Mouse (Mus musculus) midbrain, postnatal 0 days (tissue): ENCODE results near the gene Coasy. TPM values are rescaled to one million over a fixed set of nuclear protein-coding genes. Genes with fewer than 3 reads are reported as not detected.

Experiments
- ATAC-seq: fragments of 200-750 bp; cut with Nextera tagmentation; 2 replicates; pipeline ENCODE4 v1.8.0; 2017; ENCODE audit warnings: moderate number of reproducible peaks, mild to moderate bottlenecking, moderate TSS enrichment, moderate library complexity; ENCODE audit not compliant: low FRiP score
- DNase-seq: peaks from one replicate; pipeline ENCODE4 v3.0.0-alpha.2; 2015; ENCODE audit warnings: low spot score
- H3K27ac ChIP-seq: fragments of 300-500 bp; sonication (generic); 2 replicates; pipeline ENCODE4 v1.5.1; 2014; ENCODE audit warnings: low read depth, mild to moderate bottlenecking, low read length, mixed read lengths
- H3K27me3 ChIP-seq: fragments of 300-500 bp; sonication (generic); 2 replicates; pipeline ENCODE4 v1.6.1; 2014; ENCODE audit warnings: low read length, control low read depth, mixed read lengths; ENCODE audit not compliant: insufficient read depth
- H3K36me3 ChIP-seq: fragments of 300-500 bp; sonication (generic); 2 replicates; pipeline ENCODE4 v1.6.1; 2014; ENCODE audit warnings: low read length, control low read depth, mixed read lengths; ENCODE audit not compliant: insufficient read depth
- H3K4me1 ChIP-seq: fragments of 300-500 bp; sonication (generic); 2 replicates; pipeline ENCODE4 v1.6.1; 2014; ENCODE audit warnings: mild to moderate bottlenecking, control low read depth, antibody characterized with exemption, low read length, mixed read lengths; ENCODE audit not compliant: insufficient read depth
- H3K4me2 ChIP-seq: fragments of 300-500 bp; sonication (generic); 2 replicates; pipeline ENCODE4 v1.6.1; 2014; ENCODE audit warnings: low read depth, mild to moderate bottlenecking, low read length, mixed read lengths; ENCODE audit not compliant: poor library complexity, severe bottlenecking
- H3K4me3 ChIP-seq: fragments of 300-500 bp; sonication (generic); 2 replicates; pipeline ENCODE4 v1.5.1; 2014; ENCODE audit warnings: low read depth, mild to moderate bottlenecking, low read length, moderate library complexity
- H3K9ac ChIP-seq: fragments of 300-500 bp; sonication (generic); replicated peaks from 2 replicates; pipeline ENCODE4 v1.6.1; 2014; ENCODE audit warnings: mild to moderate bottlenecking, low read length, moderate library complexity, mixed read lengths; ENCODE audit not compliant: poor library complexity, severe bottlenecking
- H3K9me3 ChIP-seq: fragments of 300-500 bp; sonication (generic); 2 replicates; pipeline ENCODE4 v1.6.1; 2016; ENCODE audit warnings: low read length, control low read depth
- CTCF ChIP-seq: IDR thresholded peaks from 2 replicates; pipeline ENCODE4 v1.5.1; 2016; ENCODE audit warnings: antibody characterized with exemption, mild to moderate bottlenecking
- WGBS: fragments of 180-500 bp; shearing (Covaris S2); extraction: QIAGEN DNeasy Blood & Tissue Kit; methylation state at CpG from one replicate; pipeline ENCODE4 v1.1.7; 2014; 5-methylcytosine and 5-hydroxymethylcytosine counted together
- polyA plus RNA-seq: library from polyadenylated mRNA; unstranded; fragments of >200 nt; fragmentation: Nextera tagmentation; extraction: Ambion mirVana; gene quantifications from 2 replicates; pipeline ENCODE4 v1.2.1, GENCODE M21; 2015
- total RNA-seq: library from RNA; depleted of rRNA; stranded (reverse); fragments of >200 nt; gene quantifications from 2 replicates; pipeline ENCODE4 v1.2.3, GENCODE M21; 2014

Gene Coasy
- total and polyA plus RNA-seq, 2 experiments from 2014 or later = 31.5 to 48.7 TPM

GRCm38 (mm10) chr11:101098231-101098630 is 15.9 kb downstream of the Coasy start:
- no peak for TF ChIP-seq CTCF
- ATAC-seq = no peak

GRCm38 (mm10) chr11:101103011-101103410 is 20.6 kb downstream of the Coasy start:
- no peak overlapping the region for H3K4me3 ChIP-seq
- H3K9me3 ChIP-seq = no peaks in the 10 kb centered on the region
- WGBS = 93% methylated on average over 5 of the region's 5 CpGs
- no peak for DNase-seq
- H3K27me3 ChIP-seq = no peaks in the 10 kb centered on the region
- H3K27ac ChIP-seq = no peak overlapping the region
- H3K9ac ChIP-seq = no peak overlapping the region
- no peaks in the 10 kb centered on the region for H3K4me1 ChIP-seq
- no peak overlapping the region for H3K4me2 ChIP-seq
- no peak for TF ChIP-seq CTCF
- H3K36me3 ChIP-seq = peaks cover 35% of the 10 kb centered on the region
- no peak for ATAC-seq

More at GRCm38 (mm10) chr11:101098231-101098630, 15.9 kb downstream of the Coasy start:
- Histone ChIP-seq H3K27ac (no peak overlapping the region), H3K9me3 (no peaks in the 10 kb centered on the region), H3K4me1 (no peaks in the 10 kb centered on the region), H3K9ac (no peak overlapping the region), H3K4me2 (no peak overlapping the region), H3K27me3 (no peaks in the 10 kb centered on the region), H3K36me3 (peaks cover 53% of the 10 kb centered on the region), H3K4me3 (no peak overlapping the region)
- 89% methylated on average over 8 of the region's 8 CpGs for WGBS
- DNase-seq = no peak

GRCm38 (mm10) chr11:101109351-101109750 is 27.0 kb downstream of the Coasy start:
- DNase-seq (no peak), ATAC-seq (no peak)
- Histone ChIP-seq H3K4me1 (no peaks in the 10 kb centered on the region), H3K27me3 (no peaks in the 10 kb centered on the region), H3K9ac (no peak overlapping the region), H3K4me2 (no peak overlapping the region), H3K4me3 (no peak overlapping the region), H3K36me3 (no peaks in the 10 kb centered on the region; the same call in 1 of the 2 replicates), H3K9me3 (no peaks in the 10 kb centered on the region), H3K27ac (no peak overlapping the region)
- 46% methylated on average over 4 of the region's 4 CpGs for WGBS
- no peak for TF ChIP-seq CTCF

GRCm38 (mm10) chr11:101110708-101111107 is 28.3 kb downstream of the Coasy start:
- no peak overlapping the region for H3K4me2 ChIP-seq
- no peaks in the 10 kb centered on the region for H3K36me3 ChIP-seq
- no peak overlapping the region for H3K27ac ChIP-seq
- H3K9ac ChIP-seq = no peak overlapping the region
- no peak for DNase-seq
- WGBS = 70% methylated on average over 5 of the region's 5 CpGs
- no peaks in the 10 kb centered on the region for H3K9me3 ChIP-seq
- H3K4me1 ChIP-seq = no peaks in the 10 kb centered on the region
- ATAC-seq = no peak
- no peak overlapping the region for H3K4me3 ChIP-seq
- no peak for TF ChIP-seq CTCF
- H3K27me3 ChIP-seq = no peaks in the 10 kb centered on the region

GRCm38 (mm10) chr11:101111178-101111577 is 28.8 kb downstream of the Coasy start:
- WGBS = 88% methylated on average over 4 of the region's 4 CpGs
- DNase-seq (no peak), ATAC-seq (no peak)
- Histone ChIP-seq H3K4me2 (no peak overlapping the region), H3K4me3 (no peak overlapping the region), H3K9ac (no peak overlapping the region), H3K27ac (no peak overlapping the region), H3K27me3 (no peaks in the 10 kb centered on the region), H3K36me3 (no peaks in the 10 kb centered on the region), H3K9me3 (no peaks in the 10 kb centered on the region), H3K4me1 (no peaks in the 10 kb centered on the region)
- TF ChIP-seq CTCF = no peak

- H3K27me3 ChIP-seq = no peaks in the 10 kb centered on the region
- no peak for TF ChIP-seq CTCF
- H3K9ac ChIP-seq = no peak overlapping the region
- ATAC-seq = no peak
- no peaks in the 10 kb centered on the region for H3K36me3 ChIP-seq
- no peaks in the 10 kb centered on the region for H3K9me3 ChIP-seq
- no peaks in the 10 kb centered on the region for H3K4me1 ChIP-seq
- no peak for DNase-seq
- H3K4me2 ChIP-seq = no peak overlapping the region
- no peak overlapping the region for H3K27ac ChIP-seq
- 87% methylated on average over 3 of the region's 3 CpGs for WGBS
- H3K4me3 ChIP-seq = no peak overlapping the region
Observed at GRCm38 (mm10) chr11:101112186-101112585, 29.8 kb downstream of the Coasy start.
